11 mouse cellular contexts compared by ENCODE assay signal in genomic region chr4:139037795-139038607, GRCm38 (mm10). TPM values are rescaled to one million over a fixed set of nuclear protein-coding genes. Genes with fewer than 3 reads are reported as not detected.
A peak's percentile ranks its signal among the peaks of the same experiment; 100 is the strongest.
DNase-seq lines count a peak whose midpoint lies in the region; ATAC-seq and TF ChIP-seq lines count a peak whose summit lies in the region.
"Had no signal": no experiment of that assay in that cellular context is flagged by ENCODE, and none has a peak within 500 bp of the region (broad histone marks: within the 10 kb centered on the region; RNA-seq: fewer than 3 reads in every experiment).

No protein-coding gene starts in this region.

- H3K4me1 ChIP-seq in stomach, embryonic 16.5 days (ENCODE audit: control insufficient read depth, insufficient read depth, low read length) = peaks cover 11% of the 10 kb centered on the region
- H3K4me1 ChIP-seq: limb, embryonic 13.5 days had no signal

- 45% methylated on average over 17 of the region's 17 CpGs for WGBS in stomach, embryonic 16.5 days

- H3K4me2 ChIP-seq in stomach, embryonic 16.5 days (ENCODE audit: low read depth, low read length) = no peak overlapping the region
- H3K4me2 ChIP-seq: embryonic facial prominence, embryonic 12.5 days; limb, embryonic 13.5 days had no signal

- TF ChIP-seq CTCF in gastrocnemius, adult 2 months (IDR thresholded peaks at IDR 0.05) = no peak

- intact Hi-C loops in gastrocnemius, adult 2 months (cut with DNase I) = no loop called here
- intact Hi-C loops in gastrocnemius, postnatal 14 days (cut with DNase I; ENCODE audit: low total_unique reads) = no loop called here
- intact Hi-C loops in heart, postnatal 36 days (cut with DNase I) = no loop called here

- DNase-seq in gastrocnemius, adult 2 months = no peak
- DNase-seq in gastrocnemius, postnatal 14 days = no peak
- DNase-seq in urinary bladder, postnatal 14 days (ENCODE audit: low spot score) = peak; percentile 10
- DNase-seq in urinary bladder, postnatal 4 days (ENCODE audit: low spot score in 2 of 2) = no peak
- peak; percentile 45 to 55 for DNase-seq in kidney, postnatal 25 days
- no peak for DNase-seq in heart, postnatal 36 days

- peaks cover 4% of the 10 kb centered on the region for H3K9me3 ChIP-seq in stomach, embryonic 16.5 days (replicated peaks; ENCODE audit: control insufficient read depth, low read length)
- H3K9me3 ChIP-seq: embryonic facial prominence, embryonic 12.5 days; limb, embryonic 13.5 days had no signal

- H3K9ac ChIP-seq in stomach, embryonic 16.5 days (ENCODE audit: low read length) = no peak overlapping the region
- H3K9ac ChIP-seq: embryonic facial prominence, embryonic 12.5 days; limb, embryonic 13.5 days had no signal

- H3K27me3 ChIP-seq in stomach, embryonic 16.5 days (ENCODE audit: control insufficient read depth, insufficient read depth, low read length) = 0 out of 2 replicates have a peak, but pooled peaks cover 5% of the 10 kb centered on the region

- peak overlapping the region; percentile 44; the same call in 1 of the 2 replicates for H3K27ac ChIP-seq in gastrocnemius, adult 2 months
- H3K27ac ChIP-seq in stomach, embryonic 16.5 days (ENCODE audit: low read length) = 0 out of 2 replicates have a peak overlapping the region, but pooled peaks have one; percentile 30
- H3K27ac ChIP-seq: embryonic facial prominence, embryonic 12.5 days; limb, embryonic 13.5 days had no signal

- H3K4me3 ChIP-seq in gastrocnemius, adult 2 months = no peak overlapping the region
- no peak overlapping the region for H3K4me3 ChIP-seq in stomach, embryonic 16.5 days (replicated peaks; ENCODE audit: low read length)
- H3K4me3 ChIP-seq: embryonic facial prominence, embryonic 12.5 days; limb, embryonic 13.5 days had no signal

- ATAC-seq in stomach, embryonic 16.5 days (ENCODE audit: insufficient read depth, low FRiP score) = no peak
- ATAC-seq in megakaryocyte progenitor cell, adult 5-6 weeks (replicated peaks; ENCODE audit: poor library complexity) = no peak

- 0 out of 2 replicates have a peak, but pooled peaks cover 4% of the 10 kb centered on the region for H3K36me3 ChIP-seq in stomach, embryonic 16.5 days (ENCODE audit: control insufficient read depth, insufficient read depth, low read length)
- H3K36me3 ChIP-seq: embryonic facial prominence, embryonic 12.5 days; limb, embryonic 13.5 days had no signal

RNA-seq across cellular contexts. Expression of gene Htr6, which starts 37.4 kb away (rescaled TPM):
- not detected for total RNA-seq in gastrocnemius, adult 2 months (2021)
- not detected for total RNA-seq in gastrocnemius, postnatal 14 days (2021)
- not detected in 2 replicates for polyA plus RNA-seq in stomach, embryonic 16.5 days (2015; fragmentation: Nextera tagmentation; extraction: Ambion mirVana)
- total RNA-seq in megakaryocyte progenitor cell, adult 5-6 weeks (2015) = not detected in 2 replicates
- total RNA-seq in megakaryocyte progenitor cell, adult 5-6 weeks (2017) = not detected in 2 replicates
- total RNA-seq in heart, postnatal 36 days (2021) = not detected
- polyA plus RNA-seq: heart, embryonic 14.5 days had no signal

RNA-seq across cellular contexts. Expression of gene Nbl1, which starts 54.8 kb away (rescaled TPM):
- 10 to 100 TPM; 19.9 to 40.8 TPM for total RNA-seq in gastrocnemius, adult 2 months (2021)
- 10 to 100 TPM; 32.2 to 39.6 TPM for total RNA-seq in gastrocnemius, postnatal 14 days (2021)
- polyA plus RNA-seq in stomach, embryonic 16.5 days (2015; fragmentation: Nextera tagmentation; extraction: Ambion mirVana) = 47.3 and 48.8 TPM in 2 replicates
- total RNA-seq in megakaryocyte progenitor cell, adult 5-6 weeks (2015) = not detected in 2 replicates
- not detected in 2 replicates for total RNA-seq in megakaryocyte progenitor cell, adult 5-6 weeks (2017)
- 10 to 100 TPM; 25.5 to 29.1 TPM for total RNA-seq in heart, postnatal 36 days (2021)

Comparison
In these comparisons a context has a peak if more than half of its experiments do, and no peak if none do; other contexts are left out.
1. DNase-seq: peak in urinary bladder, postnatal 14 days (single experiment) and kidney, postnatal 25 days (2 of 2); none in gastrocnemius, adult 2 months (single experiment), gastrocnemius, postnatal 14 days (single experiment), urinary bladder, postnatal 4 days (0 of 2) and heart, postnatal 36 days (0 of 2).
2. RNA of gene Nbl1, which starts 54.8 kb away (total RNA-seq): 19.9 to 40.8 TPM in gastrocnemius, adult 2 months, 32.2 to 39.6 TPM in gastrocnemius, postnatal 14 days and 25.5 to 29.1 TPM in heart, postnatal 36 days; not detected in megakaryocyte progenitor cell, adult 5-6 weeks; every median in the first group is over 10 times any median in the second.